Mouse (Mus musculus) granulocyte monocyte progenitor cell, adult 5-6 weeks (primary cell): ENCODE data around the gene Dlg5. TPM values are rescaled to one million over a fixed set of nuclear protein-coding genes. Genes with fewer than 3 reads are reported as not detected.

ENCODE experiments used
- ATAC-seq: replicated peaks from 2 replicates; pipeline ENCODE4 v1.8.0; 2016; ENCODE audit warnings: mild to moderate bottlenecking, moderate TSS enrichment, inconsistent platforms; ENCODE audit not compliant: poor library complexity, severe bottlenecking
- total RNA-seq, 2 experiments: library from RNA; stranded (forward) in 1 of 2; stranded (reverse) in 1 of 2; fragments of 200-712, 200-1000 nt in 1 of 2; fragments of >200 nt in 1 of 2; fragmentation: Nextera tagmentation in 1 of 2; gene quantifications; 2 replicates each; pipeline ENCODE4 v1.2.3; 2014 to 2017

The Dlg5 gene
- total RNA-seq, 2 experiments from 2014 or later = not detected

DNA sequence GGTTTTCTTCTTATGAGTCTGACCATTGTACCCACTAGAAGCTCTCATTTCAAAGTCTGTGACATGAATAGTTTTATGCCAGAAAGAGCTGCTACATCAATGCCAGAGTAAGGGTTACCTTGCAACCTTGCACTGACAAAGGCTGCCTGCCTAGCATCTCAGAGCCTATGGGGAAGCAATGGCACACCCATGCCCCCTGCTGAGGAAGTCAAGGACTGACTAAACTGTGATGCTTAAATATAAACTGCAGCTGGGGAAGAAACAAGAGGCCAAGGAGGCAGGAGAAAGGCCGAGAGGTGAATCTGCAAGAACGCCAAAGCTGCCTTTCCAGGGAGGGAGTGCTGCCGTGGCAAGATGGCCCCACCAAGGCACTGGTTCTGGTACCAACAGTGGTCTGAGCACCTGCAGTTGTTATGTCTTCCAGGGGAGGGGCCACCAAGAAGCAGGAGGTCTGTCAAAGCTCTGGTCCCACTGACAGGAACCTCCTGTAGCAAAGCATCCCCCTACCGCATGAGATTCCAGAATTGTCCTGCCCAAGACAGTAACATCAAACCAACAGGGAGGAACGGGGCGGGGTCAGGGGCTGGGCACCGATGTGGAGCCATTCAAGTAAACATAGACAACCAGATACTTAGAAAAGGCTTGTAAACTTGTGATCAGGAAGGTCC, 111.0 kb downstream of the Dlg5 start:
- no peak for ATAC-seq

DNA sequence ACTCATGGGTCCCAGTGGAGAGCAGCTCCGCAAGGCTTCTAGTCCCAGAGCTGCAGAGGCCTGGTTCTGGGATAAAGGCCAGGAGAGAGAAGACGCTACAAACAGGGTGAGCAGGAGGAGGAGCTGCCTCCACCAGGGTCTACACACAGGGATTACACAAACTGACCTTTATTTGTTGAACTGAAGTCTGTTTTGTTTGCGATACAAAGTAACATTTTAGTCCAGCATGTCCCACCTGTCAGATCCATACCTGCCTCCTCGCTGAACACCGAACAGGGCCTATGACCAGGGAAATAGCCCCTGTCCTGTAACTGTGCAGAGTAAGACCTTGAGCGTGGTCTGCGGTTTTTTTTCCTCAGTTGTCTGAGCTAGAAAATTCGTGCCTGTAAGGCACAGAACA, 111.9 kb downstream of the Dlg5 start:
- no peak for ATAC-seq

DNA sequence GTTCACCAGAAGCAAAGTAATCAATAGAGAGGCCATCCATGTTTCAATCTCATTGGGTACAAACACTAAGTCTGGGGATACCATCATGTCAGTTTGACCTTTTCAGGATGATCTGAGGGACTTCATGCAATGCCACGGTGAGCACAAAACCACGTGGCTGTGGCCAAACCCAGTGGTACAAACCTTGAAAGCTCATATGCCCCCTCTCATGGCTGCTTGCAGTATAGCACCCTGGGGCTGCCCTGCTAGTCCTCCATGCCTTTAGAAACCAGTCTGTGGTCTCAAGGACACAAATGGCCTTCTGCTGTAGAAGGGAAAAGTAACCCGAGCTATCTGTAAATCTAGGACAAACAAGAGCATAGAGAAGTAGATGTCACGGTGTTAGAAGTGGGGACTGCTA, 113.6 kb downstream of the Dlg5 start:
- ATAC-seq = no peak

DNA sequence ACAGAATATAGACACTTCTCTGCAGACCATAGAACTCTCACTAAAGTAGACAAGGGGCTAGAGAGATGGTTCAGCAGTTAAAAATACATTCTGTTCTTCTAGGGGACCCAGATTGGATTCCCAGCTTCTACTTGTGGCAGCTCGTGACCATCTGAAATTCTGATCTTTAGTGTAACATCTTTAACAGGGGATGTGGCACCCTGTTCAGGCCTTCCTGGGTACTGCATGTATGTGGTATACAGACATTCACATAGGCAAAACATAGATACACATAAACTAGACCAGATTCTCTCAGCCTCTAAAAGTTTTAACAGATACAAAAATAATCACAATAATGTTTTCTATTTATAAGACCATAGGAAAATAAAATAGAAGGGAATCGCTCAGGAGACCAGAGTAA, 120.7 kb downstream of the Dlg5 start:
- no peak for ATAC-seq

DNA sequence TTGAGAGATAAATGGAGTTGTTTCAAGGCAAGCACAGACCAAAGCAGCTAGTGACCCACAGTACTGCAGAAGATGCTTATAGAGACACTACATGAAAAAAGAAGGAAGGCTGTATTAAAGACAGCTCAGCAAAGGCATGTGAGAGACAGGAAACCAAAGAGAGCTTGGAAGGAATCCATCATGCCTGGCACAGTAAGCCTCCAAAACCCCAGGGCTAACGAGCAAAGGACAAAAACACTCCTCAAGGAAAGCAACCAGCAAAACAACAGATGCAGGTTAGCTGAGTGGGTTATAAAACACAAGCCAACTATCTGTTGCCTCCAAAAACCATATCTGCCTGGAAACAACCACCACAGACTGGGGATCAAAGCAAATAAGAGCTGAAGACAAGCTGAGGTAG, 121.5 kb downstream of the Dlg5 start:
- no peak for ATAC-seq

DNA sequence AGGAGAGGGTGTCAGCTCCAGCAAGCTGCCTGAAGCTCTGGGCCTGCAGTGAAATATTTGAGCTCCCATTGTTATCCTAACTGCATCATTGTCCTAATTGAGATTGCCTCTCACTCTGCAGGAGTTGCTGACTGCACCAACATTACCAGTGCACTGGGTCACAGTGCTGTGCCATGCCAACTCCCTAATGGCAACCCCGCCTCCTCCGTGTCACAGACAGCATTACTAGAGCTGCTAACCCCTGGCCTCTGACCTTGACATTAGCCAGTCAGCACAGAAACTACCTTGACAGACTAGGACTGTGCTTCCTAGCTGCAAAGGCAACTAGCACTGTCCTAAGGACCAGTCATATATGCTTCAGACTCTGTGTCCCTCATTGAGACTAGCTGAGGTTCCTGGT, 139.0 kb downstream of the Dlg5 start:
- ATAC-seq = no peak

DNA sequence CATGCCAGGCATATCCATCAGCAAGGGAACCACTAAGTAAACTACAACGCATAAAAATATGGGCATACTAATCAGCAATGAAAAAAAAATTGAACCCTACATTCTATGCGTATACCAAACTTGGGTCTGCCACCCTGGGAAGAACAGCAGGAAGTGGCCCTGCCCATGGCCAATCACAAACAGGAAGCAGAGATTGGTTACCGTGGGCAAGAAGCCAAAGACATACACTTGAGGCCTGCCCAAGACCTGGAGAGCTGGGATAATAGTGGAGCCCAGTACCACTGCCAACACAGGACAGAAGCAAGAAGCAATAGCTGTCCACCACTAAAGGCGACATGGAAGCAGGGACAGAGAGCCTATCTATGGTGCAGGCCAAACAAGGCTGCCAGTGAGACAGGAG, 146.9 kb downstream of the Dlg5 start:
- ATAC-seq = no peak

DNA sequence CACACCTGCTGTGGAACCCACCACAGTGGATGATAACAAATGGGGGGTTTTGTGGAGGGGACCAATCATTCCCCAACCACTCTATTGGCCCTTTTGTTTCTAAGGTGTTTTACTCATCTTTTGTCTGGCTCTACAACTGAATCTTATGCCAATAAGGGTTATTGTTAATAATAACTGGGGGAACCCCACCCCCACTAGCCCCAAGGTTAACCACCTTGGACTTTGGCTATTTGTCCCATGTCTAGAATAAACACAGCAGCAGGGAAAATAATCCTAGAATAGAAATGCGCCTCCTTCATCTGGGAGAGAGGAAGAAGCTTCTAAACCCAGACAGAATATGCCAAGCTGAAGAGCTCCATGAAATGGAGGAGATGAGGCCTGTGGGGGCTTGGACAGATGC, 151.1 kb downstream of the Dlg5 start:
- no peak for ATAC-seq

DNA sequence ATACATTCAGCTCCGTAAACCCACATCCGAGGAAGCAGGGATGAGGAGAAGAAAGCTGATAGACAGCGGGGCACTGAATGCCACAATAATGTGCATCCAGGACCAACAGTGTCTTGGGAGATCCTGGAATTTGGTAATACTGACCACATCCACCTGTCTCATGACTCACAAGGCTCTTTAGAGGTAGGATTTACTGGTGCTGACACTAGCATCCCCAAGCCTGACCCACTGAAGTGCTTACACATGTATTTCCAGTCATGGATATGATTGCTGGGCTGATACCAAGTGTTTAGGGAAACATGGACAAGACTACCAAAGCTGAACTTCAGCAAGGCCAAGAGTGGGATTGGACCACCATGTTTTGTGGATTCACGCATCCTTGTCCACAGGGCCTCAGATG, 152.5 kb downstream of the Dlg5 start:
- ATAC-seq = no peak

DNA sequence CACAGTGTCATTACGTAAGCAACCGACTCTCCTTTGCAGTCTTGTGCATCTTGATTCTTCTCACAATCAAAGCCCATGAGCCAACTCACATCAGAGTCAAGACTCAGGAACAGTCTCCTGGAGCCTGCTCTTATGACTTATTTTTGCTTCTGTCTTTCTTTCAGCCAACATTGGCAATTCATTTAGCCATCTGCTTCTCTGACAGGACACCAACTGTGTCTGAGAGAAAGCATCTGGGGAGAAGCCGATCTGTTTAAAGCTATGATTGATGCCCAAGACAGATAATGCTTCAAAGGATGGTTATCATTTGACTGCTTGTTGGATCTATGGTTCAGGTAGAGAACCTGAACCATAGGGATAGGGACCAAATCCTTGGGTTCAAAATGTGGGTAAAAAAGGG, 153.3 kb downstream of the Dlg5 start:
- ATAC-seq = no peak

DNA sequence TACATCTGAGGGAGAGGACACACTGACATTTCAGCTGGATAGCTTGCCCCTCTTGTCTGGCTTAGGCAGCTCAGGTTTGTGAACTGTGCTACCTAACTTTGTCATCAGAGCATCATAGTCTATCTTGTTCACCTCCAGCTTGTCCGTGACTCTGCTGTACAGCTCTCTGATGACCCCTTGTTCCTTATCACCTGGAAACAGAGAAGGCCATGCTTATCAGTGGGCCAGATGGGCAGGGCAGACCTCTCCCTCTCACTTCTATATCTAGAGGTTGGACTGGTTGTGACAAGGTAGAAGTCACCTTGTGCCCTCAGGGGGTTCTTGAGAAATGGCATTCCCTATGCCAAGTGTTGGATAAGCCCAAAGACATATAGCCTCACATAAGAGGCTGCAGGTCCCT, 154.9 kb downstream of the Dlg5 start:
- no peak for ATAC-seq

DNA sequence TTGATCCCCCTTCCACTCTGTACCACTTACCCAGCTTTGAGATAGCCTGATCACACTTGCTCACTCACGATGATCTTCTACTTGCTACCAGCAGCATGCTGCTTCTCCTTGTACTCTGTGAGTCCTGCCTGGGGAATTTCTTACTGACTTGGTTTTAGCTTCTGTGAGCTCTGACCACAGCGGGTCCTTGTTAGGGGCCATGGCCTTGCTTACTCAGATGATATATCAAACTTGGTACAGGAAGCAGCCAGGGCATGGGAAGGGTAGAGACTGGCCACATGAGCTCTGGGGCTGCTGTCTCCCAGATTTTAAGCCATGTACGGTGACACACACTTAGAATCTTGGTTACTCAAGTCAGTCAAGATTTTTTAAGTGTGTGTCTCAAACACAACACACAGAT, 156.5 kb downstream of the Dlg5 start:
- no peak for ATAC-seq

DNA sequence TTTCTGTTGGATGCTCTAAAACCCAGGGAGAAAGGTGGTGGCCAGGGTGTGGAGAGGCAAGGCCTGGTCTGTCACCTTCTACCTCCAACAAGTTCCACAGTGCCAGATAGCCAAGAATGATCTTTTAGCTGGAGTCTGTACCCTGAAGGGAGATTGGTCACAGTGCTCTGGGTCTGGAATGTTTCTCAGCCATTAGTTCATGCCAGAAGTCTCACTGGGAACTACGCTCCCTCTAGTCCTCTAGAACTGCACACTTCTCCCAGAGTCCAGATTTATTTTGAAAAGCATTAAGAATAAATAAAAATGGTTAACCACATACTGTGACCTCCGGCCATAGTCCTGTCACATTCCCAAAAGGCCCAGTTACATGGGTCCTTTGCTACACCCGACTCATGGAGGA, 158.3 kb downstream of the Dlg5 start:
- ATAC-seq = no peak

DNA sequence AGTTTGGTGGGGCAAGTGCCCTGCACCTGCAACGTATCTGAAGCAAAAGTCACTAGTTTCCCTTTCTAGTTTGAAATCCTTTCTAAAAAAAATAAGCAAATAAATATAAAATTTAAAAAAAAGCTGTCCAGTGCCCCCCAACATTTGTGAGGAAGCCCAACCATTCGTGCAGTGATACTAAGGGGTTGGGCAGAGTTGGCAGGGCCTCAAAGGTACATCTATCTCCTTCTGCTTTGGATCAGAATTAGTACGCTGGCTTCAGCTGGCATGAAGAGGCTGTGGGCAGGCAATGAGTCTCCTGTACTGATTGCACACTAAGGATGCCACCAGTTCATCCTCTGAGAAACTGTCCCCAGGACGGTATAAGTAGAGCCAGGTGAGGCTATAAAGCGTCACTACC, 159.2 kb downstream of the Dlg5 start:
- no peak for ATAC-seq

Other genes with a start within 250 kb of the Dlg5 start
- gene Kcnma1, start 231.4 kb downstream of the Dlg5 start, total RNA-seq (2014; fragmentation: Nextera tagmentation) = not detected in 2 replicates
- not detected in 2 replicates for gene Kcnma1, start 231.4 kb downstream of the Dlg5 start, total RNA-seq (2017)
- gene E330034G19Rik, start 47.3 kb upstream of the Dlg5 start, total RNA-seq (2014; fragmentation: Nextera tagmentation) = not detected in 2 replicates
- not detected in 2 replicates for gene E330034G19Rik, start 47.3 kb upstream of the Dlg5 start, total RNA-seq (2017)
- gene Polr3a, start 241.1 kb upstream of the Dlg5 start, total RNA-seq (2014; fragmentation: Nextera tagmentation) = 18.9 and 35.8 TPM in 2 replicates
- gene Polr3a, start 241.1 kb upstream of the Dlg5 start, total RNA-seq (2017) = 14.3 and 16.0 TPM in 2 replicates
- gene Rps24, start 241.2 kb upstream of the Dlg5 start, total RNA-seq (2014; fragmentation: Nextera tagmentation) = 4,650 and 5,450 TPM in 2 replicates
- gene Rps24, start 241.2 kb upstream of the Dlg5 start, total RNA-seq (2017) = 5,024 and 5,294 TPM in 2 replicates